Mouse (Mus musculus) erythroblast, embryonic 14.5 days (primary cell): ENCODE data around the gene Sertad4.

Experiments
- GATA1 ChIP-seq: IDR thresholded peaks from 2 replicates; pipeline ENCODE4 v1.6.1; 2012; ENCODE audit warnings: low read length, inconsistent platforms, mixed read lengths
- TAL1 ChIP-seq: IDR thresholded peaks from 3 replicates; pipeline ENCODE4 v1.6.1; 2012; ENCODE audit warnings: low read length, inconsistent platforms, mixed read lengths

- TF ChIP-seq GATA1 (no peak), TAL1 (no peak)
Measured at GRCm38 (mm10) chr1:192882617-192883295, 27.2 kb upstream of the Sertad4 start.
